Mouse (Mus musculus): ENCODE data around the gene Dbi.

- no peak for TF ChIP-seq POLR2A (IDR thresholded peaks at IDR 0.05; ENCODE audit: borderline replicate concordance, control insufficient read depth, low read depth, low read length)
- peak; percentile 46; the same call in 1 of the 2 replicates for TF ChIP-seq CTCF (IDR thresholded peaks at IDR 0.05; ENCODE audit: control insufficient read depth, insufficient read depth, low read length)
These were observed 33.4 kb upstream of the Dbi start for GRCm38 (mm10) chr1:120154232-120154631.
